Mouse (Mus musculus) liver, embryonic 15.5 days (tissue): ENCODE measurements around the gene Aldh4a1. TPM values are rescaled to one million over a fixed set of nuclear protein-coding genes. Genes with fewer than 3 reads are reported as not detected.

ENCODE experiments used
- ATAC-seq: fragments of 200-750 bp; cut with Nextera tagmentation; 2 replicates; pipeline ENCODE4 v1.8.0; 2017; ENCODE audit warnings: moderate number of reproducible peaks, mild to moderate bottlenecking, moderate library complexity; ENCODE audit not compliant: insufficient read depth
- H3K27ac ChIP-seq: fragments of 300-500 bp; sonication (generic); replicated peaks from 2 replicates; pipeline ENCODE4 v1.5.1; 2015; ENCODE audit warnings: mild to moderate bottlenecking, inconsistent platforms
- H3K27me3 ChIP-seq: fragments of 300-500 bp; sonication (generic); 2 replicates; pipeline ENCODE4 v1.6.1; 2015; ENCODE audit warnings: mild to moderate bottlenecking, inconsistent platforms
- H3K36me3 ChIP-seq: fragments of 300-500 bp; sonication (generic); replicated peaks from 2 replicates; pipeline ENCODE4 v1.6.1; 2015; ENCODE audit warnings: moderate library complexity, mild to moderate bottlenecking, inconsistent platforms
- H3K4me1 ChIP-seq: fragments of 300-500 bp; sonication (generic); replicated peaks from 2 replicates; pipeline ENCODE4 v1.6.1; 2015; ENCODE audit warnings: inconsistent platforms
- H3K4me2 ChIP-seq: fragments of 300-500 bp; sonication (generic); 2 replicates; pipeline ENCODE4 v1.6.1; 2015; ENCODE audit warnings: moderate library complexity, mild to moderate bottlenecking, inconsistent platforms
- H3K4me3 ChIP-seq: fragments of 300-500 bp; sonication (generic); replicated peaks from 2 replicates; pipeline ENCODE4 v1.5.1; 2015; ENCODE audit warnings: mild to moderate bottlenecking, inconsistent platforms
- H3K9ac ChIP-seq: fragments of 300-500 bp; sonication (generic); 2 replicates; pipeline ENCODE4 v1.6.1; 2015; ENCODE audit warnings: moderate library complexity, mild to moderate bottlenecking, inconsistent platforms
- H3K9me3 ChIP-seq: fragments of 300-500 bp; sonication (generic); replicated peaks from 2 replicates; pipeline ENCODE4 v1.6.1; 2016; ENCODE audit warnings: inconsistent platforms
- WGBS: fragments of 180-500 bp; shearing (Covaris S2); methylation state at CpG from one replicate; pipeline ENCODE4 v1.1.7; 2015; ENCODE audit warnings: mixed read lengths; ENCODE audit not compliant: insufficient replicate concordance; 5-methylcytosine and 5-hydroxymethylcytosine counted together
- polyA plus RNA-seq: library from polyadenylated mRNA; unstranded; fragments of >200 nt; fragmentation: Nextera tagmentation; extraction: Ambion mirVana; gene quantifications from 2 replicates; pipeline ENCODE4 v1.2.1, GENCODE M21; 2015

Aldh4a1 gene
- polyA plus RNA-seq, 1 experiment from 2014 or later, result 85.0 TPM

GRCm38 (mm10) chr4:139580663-139581336, 41.9 kb upstream of the Aldh4a1 start:
- 27% methylated on average over 15 of the region's 15 CpGs for WGBS
- 0 out of 2 replicates have a peak overlapping the region, but pooled peaks have one; percentile 18 for H3K9ac ChIP-seq
- ATAC-seq, result no peak
- H3K4me3 ChIP-seq, result no peak overlapping the region; the same call in 1 of the 2 replicates
- peak overlapping the region; percentile 38 for H3K4me2 ChIP-seq
- peaks cover 54% of the 10 kb centered on the region for H3K4me1 ChIP-seq
- H3K27me3 ChIP-seq, result peaks cover 43% of the 10 kb centered on the region
- H3K27ac ChIP-seq, result peak overlapping the region; percentile 70
- H3K36me3 ChIP-seq, result no peaks in the 10 kb centered on the region
- H3K9me3 ChIP-seq, result no peaks in the 10 kb centered on the region

DNA sequence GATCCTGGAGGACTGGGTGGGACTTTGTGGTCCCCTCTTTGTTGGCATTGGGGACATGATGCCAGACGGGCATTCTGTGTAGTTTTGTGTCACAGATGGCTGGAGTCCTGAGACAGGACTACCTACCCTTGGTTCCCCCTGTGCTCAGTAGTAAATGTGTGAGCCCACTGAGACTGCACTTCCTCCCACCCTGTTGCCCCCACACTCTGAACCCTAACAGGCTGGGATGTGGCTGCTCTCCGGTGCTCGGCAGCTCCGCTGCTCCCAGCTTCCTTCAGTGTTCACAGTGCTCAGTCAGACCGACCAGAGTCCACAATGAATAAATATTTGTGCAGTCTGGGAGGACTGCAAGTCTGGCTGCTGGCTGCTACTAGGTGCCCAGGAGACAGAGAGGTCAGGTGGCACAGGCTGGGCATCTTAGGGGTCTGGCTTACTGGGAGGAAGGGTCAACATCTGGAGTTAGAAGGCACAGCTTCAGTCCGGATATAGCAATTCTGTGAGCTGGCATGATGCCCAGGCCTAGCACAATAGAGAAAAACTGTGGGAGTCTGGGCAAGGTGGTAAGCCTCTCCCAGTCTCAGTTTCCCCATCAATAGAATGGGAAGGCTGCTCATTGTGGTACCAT, 41.1 kb upstream of the Aldh4a1 start:
- Histone ChIP-seq H3K9me3 (no peaks in the 10 kb centered on the region), H3K36me3 (no peaks in the 10 kb centered on the region), H3K27me3 (peaks cover 35% of the 10 kb centered on the region), H3K9ac (no peak overlapping the region), H3K4me3 (no peak overlapping the region; the same call in 1 of the 2 replicates), H3K27ac (peak overlapping the region; percentile 70), H3K4me2 (peak overlapping the region; percentile 38), H3K4me1 (peaks cover 60% of the 10 kb centered on the region)
- WGBS, result 31% methylated on average over 6 of the region's 6 CpGs
- peak; percentile 38; the same call in 1 of the 2 replicates for ATAC-seq

GRCm38 (mm10) chr4:139582346-139582745, 40.3 kb upstream of the Aldh4a1 start:
- H3K4me2 ChIP-seq, result no peak overlapping the region
- no peaks in the 10 kb centered on the region for H3K36me3 ChIP-seq
- no peak for ATAC-seq
- H3K9ac ChIP-seq, result no peak overlapping the region
- peaks cover 64% of the 10 kb centered on the region for H3K4me1 ChIP-seq
- H3K4me3 ChIP-seq, result no peak overlapping the region
- 40% methylated on average over 6 of the region's 6 CpGs for WGBS
- H3K27ac ChIP-seq, result no peak overlapping the region
- no peaks in the 10 kb centered on the region for H3K9me3 ChIP-seq
- peaks cover 27% of the 10 kb centered on the region for H3K27me3 ChIP-seq

DNA sequence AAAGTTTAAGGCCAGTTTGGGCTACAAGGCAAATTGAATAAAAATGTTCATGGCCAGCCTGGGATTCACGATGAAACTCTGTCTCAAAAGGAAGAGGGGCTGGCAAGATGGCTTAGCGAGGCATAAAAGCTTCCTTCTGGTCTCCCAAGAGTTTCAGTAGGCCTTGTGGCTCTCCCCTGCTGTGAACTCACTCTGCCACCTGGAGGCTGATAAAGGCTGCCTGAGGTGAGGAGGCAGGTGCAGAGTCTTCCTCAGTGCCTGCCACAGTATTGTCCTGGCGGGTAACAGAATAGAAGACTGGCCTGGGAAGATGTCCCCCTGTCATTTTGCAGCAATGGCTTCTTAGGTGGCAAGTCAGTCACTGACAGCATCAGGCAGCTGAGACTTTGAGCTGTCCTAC, 39.8 kb upstream of the Aldh4a1 start:
- no peak overlapping the region for H3K4me2 ChIP-seq
- WGBS, result 57% methylated on average over 3 of the region's 3 CpGs
- no peak for ATAC-seq
- no peak overlapping the region for H3K9ac ChIP-seq
- H3K36me3 ChIP-seq, result no peaks in the 10 kb centered on the region
- no peaks in the 10 kb centered on the region for H3K9me3 ChIP-seq
- H3K27me3 ChIP-seq, result peaks cover 22% of the 10 kb centered on the region
- no peak overlapping the region for H3K27ac ChIP-seq
- H3K4me1 ChIP-seq, result peaks cover 68% of the 10 kb centered on the region
- no peak overlapping the region for H3K4me3 ChIP-seq

DNA sequence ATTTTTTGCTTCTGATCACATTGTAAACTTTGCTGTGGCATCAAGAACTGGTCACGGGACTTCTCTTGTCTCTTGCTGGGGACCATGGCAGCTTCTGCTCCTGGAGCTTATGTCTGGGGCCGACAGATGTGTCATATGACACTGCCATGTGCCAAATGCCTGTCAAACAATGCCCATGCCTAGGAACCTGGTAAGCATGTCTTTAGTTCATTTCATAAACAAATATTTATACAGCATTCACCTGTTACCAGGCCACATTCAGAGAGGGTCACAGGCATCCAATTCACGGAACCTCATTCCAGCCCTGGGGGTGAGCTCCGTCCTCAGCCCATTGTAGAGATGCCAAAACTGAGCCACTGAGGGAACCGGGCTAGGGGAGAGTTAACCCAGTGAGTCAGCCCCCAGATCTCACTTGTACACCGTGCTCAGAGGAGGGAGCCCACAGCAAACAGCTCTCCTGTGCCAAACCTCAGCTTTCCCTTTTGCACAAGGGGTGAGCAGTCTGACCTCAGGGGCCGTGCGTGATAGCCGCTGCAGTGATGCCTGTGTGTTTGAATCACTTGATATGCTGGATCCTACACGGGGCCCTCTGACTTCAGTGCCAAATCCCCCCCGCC, 38.9 kb upstream of the Aldh4a1 start:
- Histone ChIP-seq H3K27ac (no peak overlapping the region), H3K27me3 (peaks cover 13% of the 10 kb centered on the region), H3K4me3 (no peak overlapping the region), H3K4me1 (peaks cover 61% of the 10 kb centered on the region), H3K36me3 (no peaks in the 10 kb centered on the region), H3K9me3 (no peaks in the 10 kb centered on the region), H3K4me2 (no peak overlapping the region), H3K9ac (no peak overlapping the region)
- ATAC-seq, result no peak
- WGBS, result 56% methylated on average over 11 of the region's 11 CpGs

DNA sequence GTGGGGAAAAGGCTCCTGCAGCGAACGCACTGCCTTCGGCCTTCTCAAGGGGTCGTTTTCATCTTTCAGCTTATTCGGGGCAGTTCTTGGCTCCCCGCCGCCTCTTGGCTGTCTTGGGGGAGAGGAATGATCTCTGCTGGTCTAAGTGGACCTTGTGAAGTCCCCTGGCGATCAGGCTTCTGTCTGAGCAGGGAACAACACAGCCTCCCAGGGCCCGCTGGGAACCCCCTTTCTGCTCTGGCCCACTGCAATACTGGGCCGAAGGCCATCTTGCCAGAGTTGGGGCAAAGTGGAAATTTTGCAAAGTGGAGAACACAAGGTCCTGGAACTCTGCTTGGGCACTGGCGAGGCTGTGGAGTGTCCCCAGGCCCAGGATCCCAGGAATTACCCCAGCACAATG, 38.0 kb upstream of the Aldh4a1 start:
- ATAC-seq, result no peak
- Histone ChIP-seq H3K9ac (no peak overlapping the region), H3K36me3 (no peaks in the 10 kb centered on the region), H3K27me3 (peaks cover 4% of the 10 kb centered on the region), H3K4me1 (peaks cover 54% of the 10 kb centered on the region), H3K27ac (no peak overlapping the region), H3K4me2 (no peak overlapping the region), H3K4me3 (no peak overlapping the region), H3K9me3 (no peaks in the 10 kb centered on the region)
- 71% methylated on average over 11 of the region's 11 CpGs for WGBS

DNA sequence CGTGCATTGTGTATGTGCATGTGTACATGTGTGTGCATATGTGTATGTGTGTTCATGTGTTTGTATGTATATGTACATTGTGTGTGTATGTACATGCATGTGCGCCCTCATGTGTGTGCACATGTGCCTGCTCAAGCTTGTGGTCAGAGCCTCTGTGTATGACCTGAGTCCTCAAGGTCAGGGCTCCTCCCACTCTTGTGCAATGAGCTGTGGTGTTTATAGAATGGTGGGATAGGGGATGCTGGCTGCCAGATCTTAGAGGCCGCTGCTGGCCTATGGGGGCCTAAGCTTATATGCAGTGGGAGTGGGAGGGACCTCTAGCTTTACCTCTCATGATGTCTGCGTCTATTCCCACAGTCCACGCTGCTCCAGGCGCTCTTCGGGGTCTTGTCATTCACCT, 37.0 kb upstream of the Aldh4a1 start:
- H3K27me3 ChIP-seq, result peaks cover under 1% of the 10 kb centered on the region; the same call in 1 of the 2 replicates
- WGBS, result 66% methylated on average over 7 of the region's 7 CpGs
- H3K9ac ChIP-seq, result no peak overlapping the region
- no peak overlapping the region for H3K4me2 ChIP-seq
- no peak overlapping the region for H3K27ac ChIP-seq
- H3K4me3 ChIP-seq, result no peak overlapping the region
- no peak for ATAC-seq
- no peaks in the 10 kb centered on the region for H3K36me3 ChIP-seq
- H3K9me3 ChIP-seq, result no peaks in the 10 kb centered on the region
- H3K4me1 ChIP-seq, result peaks cover 44% of the 10 kb centered on the region

DNA sequence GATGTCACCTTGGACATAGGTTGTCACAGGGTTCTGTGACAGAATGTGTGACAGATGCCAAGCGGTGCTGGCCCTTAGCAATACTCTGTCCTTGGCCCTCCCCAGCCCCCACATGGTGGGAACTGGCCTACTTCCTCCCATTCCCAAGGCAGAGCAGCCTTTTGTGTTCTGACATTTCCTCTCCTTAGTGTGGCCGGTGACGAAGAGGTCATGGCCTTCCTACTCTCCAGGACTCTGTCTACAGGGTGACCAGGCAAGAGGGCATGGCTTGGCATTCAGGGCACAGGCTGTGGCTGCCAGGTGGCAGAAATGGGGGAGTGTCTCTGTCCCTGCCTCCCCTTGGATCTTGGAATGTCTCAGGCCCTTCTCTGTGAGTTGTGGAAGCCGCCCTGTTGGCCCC, 35.3 kb upstream of the Aldh4a1 start:
- Histone ChIP-seq H3K4me2 (no peak overlapping the region), H3K9me3 (no peaks in the 10 kb centered on the region), H3K4me1 (peaks cover 37% of the 10 kb centered on the region), H3K27me3 (no peaks in the 10 kb centered on the region), H3K27ac (no peak overlapping the region), H3K4me3 (no peak overlapping the region), H3K9ac (no peak overlapping the region), H3K36me3 (no peaks in the 10 kb centered on the region)
- 61% methylated on average over 4 of the region's 4 CpGs for WGBS
- no peak for ATAC-seq

DNA sequence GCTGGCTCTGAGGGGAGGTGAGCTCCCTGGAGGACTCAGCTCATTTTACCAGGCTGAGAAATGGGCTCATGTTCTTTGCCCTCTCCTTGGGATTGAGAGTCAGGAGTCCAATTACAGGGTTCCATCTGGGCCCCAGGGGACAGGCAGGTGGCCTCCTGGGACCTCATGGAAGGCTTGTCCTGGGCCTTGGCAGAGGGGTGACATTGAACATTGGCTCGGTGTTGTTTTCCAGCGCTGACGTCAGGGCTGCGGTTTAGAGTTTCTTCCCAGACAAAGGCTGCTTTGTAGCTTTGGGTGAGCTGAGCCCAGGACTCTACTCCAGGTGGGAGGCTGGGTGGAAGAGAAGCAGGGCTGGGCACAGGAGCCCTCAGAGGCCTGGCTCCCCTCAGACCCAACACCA, 34.9 kb upstream of the Aldh4a1 start:
- Histone ChIP-seq H3K36me3 (no peaks in the 10 kb centered on the region), H3K27me3 (no peaks in the 10 kb centered on the region), H3K4me1 (peaks cover 33% of the 10 kb centered on the region), H3K9me3 (no peaks in the 10 kb centered on the region), H3K4me2 (no peak overlapping the region), H3K4me3 (no peak overlapping the region), H3K27ac (no peak overlapping the region), H3K9ac (no peak overlapping the region)
- ATAC-seq, result no peak
- WGBS, result 87% methylated on average over 4 of the region's 4 CpGs

- Histone ChIP-seq H3K27me3 (no peaks in the 10 kb centered on the region), H3K9me3 (no peaks in the 10 kb centered on the region), H3K4me3 (no peak overlapping the region), H3K36me3 (no peaks in the 10 kb centered on the region), H3K27ac (no peak overlapping the region), H3K4me2 (no peak overlapping the region), H3K9ac (no peak overlapping the region), H3K4me1 (peaks cover 26% of the 10 kb centered on the region)
- no peak for ATAC-seq
- WGBS, result 59% methylated on average over 5 of the region's 5 CpGs
These were observed 33.2 kb upstream of the Aldh4a1 start for GRCm38 (mm10) chr4:139589351-139590027.

DNA sequence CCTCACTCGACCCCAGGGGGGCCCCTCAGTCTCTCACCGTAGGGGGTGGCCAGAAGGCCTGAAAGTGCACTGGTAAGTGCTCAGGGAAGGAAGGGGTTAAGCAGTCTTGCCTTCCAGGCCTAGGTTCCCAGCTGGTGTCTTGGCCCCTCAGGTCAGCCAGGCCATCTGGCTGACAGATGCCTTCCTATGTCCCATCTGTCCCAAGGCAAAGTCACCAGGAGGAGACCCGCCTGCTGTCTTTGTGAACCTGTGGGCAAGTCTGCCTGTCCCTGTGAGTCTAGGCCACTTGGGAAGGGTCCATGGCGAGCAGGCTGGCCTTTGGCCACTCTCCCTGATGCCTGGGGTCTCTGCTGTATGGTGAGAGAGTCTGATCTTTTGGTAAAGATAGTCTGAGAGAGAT, 32.2 kb upstream of the Aldh4a1 start:
- ATAC-seq, result no peak
- Histone ChIP-seq H3K27ac (no peak overlapping the region), H3K4me3 (no peak overlapping the region), H3K36me3 (no peaks in the 10 kb centered on the region), H3K9ac (no peak overlapping the region), H3K9me3 (no peaks in the 10 kb centered on the region), H3K4me1 (peaks cover 19% of the 10 kb centered on the region), H3K4me2 (no peak overlapping the region), H3K27me3 (no peaks in the 10 kb centered on the region)
- 54% methylated on average over 4 of the region's 4 CpGs for WGBS
